Mouse (Mus musculus) ovary, adult 18-20 months (tissue): ENCODE measurements around the gene Nrip1.

ENCODE experiments used
- DNase-seq: peaks from one replicate; pipeline ENCODE4 v3.0.0; 2022; ENCODE audit warnings: low spot score, mixed read lengths

Nrip1 gene

GRCm38 (mm10) chr16:76347719-76348421 is 25.8 kb downstream of the Nrip1 start:
- DNase-seq, result no peak

- DNase-seq, result no peak
Observed at GRCm38 (mm10) chr16:76346371-76346770, 27.3 kb downstream of the Nrip1 start.

DNA sequence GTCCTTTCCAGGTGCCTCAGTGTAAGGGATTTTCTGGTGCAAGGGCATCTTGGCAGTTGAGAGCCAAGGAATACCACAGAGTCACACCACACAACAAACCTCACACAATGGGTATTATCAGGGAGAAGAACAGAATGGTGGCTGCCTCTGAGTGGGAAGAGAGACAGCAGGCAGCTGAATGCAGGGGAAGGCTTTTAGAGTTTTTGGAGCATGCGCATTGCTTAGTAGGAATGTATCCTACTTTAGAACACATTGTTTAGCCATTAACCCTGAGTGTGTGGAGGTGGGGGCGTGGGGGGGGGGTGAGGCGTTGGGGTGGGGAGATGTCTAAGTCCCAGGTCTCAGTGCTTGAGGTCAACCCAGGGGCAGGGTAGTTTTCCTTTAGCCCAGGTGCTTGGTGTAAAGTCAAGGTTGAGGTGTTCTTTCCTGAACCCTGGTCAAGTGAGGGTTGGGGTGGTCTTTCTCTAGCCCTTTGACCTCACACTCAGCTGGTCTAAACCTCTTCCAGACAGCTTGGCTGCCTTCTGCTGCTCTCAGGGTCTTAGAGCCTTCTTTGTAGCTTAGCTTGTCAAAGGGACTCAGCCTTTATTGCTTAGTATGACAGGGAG is 28.8 kb downstream of the Nrip1 start:
- no peak for DNase-seq

DNA sequence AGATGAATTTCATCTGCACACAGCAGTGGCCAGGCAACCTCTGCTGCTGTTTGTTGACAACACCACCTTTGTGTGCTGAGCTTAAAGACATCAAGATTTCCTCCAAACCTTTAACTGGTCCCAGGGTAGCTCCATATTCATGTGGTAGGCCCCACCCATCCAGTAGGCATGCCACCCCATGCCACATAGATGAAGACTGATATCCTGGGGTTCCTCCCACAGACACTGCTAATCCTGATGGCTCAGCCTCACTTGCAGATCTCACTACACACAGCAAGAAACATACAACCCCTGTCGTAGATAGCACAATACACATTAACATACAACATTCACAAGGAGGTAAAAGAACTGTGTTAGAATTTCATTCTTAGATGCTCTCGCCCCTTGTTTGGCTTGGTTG is 29.6 kb downstream of the Nrip1 start:
- no peak for DNase-seq

GRCm38 (mm10) chr16:76341636-76342035 is 32.0 kb downstream of the Nrip1 start:
- no peak for DNase-seq

DNA sequence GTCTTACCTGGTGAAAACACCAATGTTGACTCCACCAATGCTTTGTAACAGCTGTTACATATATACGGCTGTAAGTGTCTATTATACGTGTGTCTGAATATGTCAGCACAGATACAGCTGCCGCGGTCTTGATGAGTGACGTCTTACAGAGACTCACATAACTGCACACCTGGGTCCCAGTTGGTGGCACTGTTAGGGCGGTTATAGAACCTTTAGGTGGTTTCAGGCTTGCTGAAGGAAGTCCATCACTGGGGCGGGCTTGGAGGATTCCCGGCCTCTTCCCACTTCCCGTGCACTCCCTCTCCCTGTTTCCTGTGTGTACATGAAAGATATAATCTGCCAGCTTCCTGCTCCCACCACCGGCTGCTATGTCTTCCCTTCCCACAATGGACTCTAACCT is 34.4 kb downstream of the Nrip1 start:
- DNase-seq, result no peak

DNA sequence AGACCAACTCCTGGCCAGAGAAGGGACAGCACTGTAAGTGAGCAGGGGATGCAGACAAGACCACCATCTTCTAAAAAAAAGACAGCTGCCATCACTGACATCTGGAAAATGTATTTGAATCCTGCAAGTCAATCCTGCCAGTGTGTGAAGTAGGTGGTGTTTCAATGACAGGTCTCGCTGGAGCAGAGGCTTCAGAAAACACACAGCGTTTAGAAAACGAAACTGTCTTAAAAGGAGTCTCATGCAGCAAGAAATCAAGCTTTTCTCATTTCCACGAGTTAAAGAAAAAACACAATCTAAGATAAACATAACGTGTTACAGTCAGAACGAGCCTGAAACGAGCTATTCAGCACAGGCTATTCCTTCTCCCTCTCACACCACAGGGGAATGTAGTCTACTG is 36.3 kb downstream of the Nrip1 start:
- no peak for DNase-seq

DNA sequence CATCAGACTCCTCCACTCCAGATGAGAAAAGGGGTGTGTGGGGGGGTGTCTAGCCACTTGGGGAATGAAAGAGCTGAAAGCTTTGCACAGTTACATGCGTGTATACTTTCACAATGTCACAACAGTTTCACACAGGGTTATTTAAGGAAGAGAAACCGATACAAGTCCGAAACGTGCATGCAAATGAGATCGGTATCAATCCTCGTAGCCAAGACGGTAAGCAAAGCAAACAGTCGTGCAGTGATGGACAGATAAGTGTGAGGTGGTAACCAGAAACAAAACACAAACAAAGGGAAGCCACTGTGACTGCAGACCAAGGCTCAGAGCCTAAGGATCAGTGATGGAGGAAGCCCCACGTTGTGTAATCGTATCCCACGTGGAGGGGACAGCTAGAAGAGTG is 36.7 kb downstream of the Nrip1 start:
- no peak for DNase-seq

DNA sequence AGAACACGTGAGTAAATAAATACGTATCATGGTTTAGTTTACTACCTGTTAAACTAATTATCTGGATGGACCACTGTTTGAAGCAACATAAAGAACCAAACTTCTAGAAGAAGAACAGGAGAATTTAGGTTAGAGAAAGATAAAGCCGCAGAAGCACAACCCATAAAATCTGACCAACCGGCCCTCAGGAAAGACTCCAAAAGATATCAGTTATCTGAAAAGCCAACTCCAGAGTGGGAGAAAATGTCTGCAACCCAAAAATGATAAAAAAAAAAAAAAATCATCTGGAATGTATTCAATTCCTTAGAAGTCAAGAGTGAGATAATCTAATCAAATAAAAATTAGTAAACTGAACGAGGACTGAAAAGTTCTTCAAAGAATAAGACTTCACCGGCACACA is 37.7 kb downstream of the Nrip1 start:
- no peak for DNase-seq

GRCm38 (mm10) chr16:76332127-76332526 is 41.5 kb downstream of the Nrip1 start:
- no peak for DNase-seq

- DNase-seq, result no peak
Observed at GRCm38 (mm10) chr16:76331231-76331630, 42.4 kb downstream of the Nrip1 start.

- DNase-seq, result no peak
Observed at GRCm38 (mm10) chr16:76325315-76325710, 48.3 kb downstream of the Nrip1 start.

GRCm38 (mm10) chr16:76324411-76325314 is 49.0 kb downstream of the Nrip1 start:
- DNase-seq, result no peak

GRCm38 (mm10) chr16:76323594-76324307 is 49.9 kb downstream of the Nrip1 start:
- DNase-seq, result peak; percentile 80

DNA sequence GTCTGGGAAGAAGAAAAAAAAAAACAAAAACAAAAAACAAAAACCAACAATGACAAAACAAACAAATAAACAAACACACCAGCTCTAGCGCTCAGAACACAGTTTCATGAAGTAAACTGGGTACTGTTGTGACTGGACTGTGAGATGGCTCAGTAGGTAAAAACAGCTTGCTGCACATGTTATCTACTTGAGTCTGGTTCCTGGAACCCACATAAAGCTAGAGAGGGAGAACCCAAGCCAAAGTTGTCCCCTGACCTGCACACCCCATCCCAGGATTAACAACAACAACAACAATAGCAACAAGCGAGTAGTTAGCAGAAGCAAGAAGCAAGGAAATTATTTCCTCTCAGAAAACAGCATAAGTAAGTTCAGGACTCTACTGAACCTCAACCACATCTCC is 50.5 kb downstream of the Nrip1 start:
- no peak for DNase-seq

DNA sequence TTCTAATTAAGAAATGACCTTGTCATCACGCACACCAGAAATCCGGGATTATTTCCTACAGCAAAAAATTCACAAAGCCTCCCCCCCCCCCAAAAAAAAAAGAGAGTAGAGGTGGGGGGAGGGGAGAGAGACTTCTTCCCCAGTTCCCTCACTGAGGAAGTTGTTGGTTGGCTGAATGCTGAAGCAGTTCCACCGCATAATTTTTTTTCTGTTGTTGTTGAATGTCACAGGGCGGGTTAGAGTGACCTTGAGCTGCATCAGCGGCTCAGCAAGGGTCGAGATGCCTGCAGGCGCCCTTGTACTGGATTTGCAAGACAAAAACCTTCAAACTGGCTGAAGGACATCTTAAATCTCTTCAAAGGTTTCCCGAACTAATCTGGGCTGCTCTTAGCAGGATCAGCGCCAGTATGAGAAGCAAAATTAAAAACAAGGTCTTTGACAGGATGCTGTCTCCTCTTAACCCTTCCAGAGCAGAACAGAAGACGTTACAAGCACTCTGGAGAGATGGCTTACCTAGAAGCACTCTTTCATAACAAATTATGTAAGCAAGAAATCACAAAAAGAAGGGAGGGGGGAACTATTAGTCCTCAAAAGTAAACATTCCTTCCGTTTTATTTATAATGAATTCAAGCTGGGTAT is 52.0 kb downstream of the Nrip1 start:
- peak; percentile 88 for DNase-seq

DNA sequence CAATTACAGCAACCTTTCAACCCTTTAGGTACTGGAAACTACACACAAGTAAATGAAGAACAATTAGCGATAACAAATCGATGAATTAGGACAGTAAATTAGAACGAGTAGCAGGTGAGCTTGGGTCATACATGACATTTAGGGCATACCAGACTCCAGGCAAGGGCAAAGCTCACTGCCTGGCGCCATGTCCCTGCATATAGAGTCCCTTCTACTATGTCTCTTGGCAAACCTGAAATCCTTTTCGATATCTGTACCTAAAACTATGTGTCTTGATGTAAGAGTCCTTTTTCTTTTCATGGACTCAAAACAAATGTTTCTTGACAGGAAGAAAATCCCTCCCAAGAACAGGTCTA is 53.5 kb downstream of the Nrip1 start:
- DNase-seq, result no peak

DNA sequence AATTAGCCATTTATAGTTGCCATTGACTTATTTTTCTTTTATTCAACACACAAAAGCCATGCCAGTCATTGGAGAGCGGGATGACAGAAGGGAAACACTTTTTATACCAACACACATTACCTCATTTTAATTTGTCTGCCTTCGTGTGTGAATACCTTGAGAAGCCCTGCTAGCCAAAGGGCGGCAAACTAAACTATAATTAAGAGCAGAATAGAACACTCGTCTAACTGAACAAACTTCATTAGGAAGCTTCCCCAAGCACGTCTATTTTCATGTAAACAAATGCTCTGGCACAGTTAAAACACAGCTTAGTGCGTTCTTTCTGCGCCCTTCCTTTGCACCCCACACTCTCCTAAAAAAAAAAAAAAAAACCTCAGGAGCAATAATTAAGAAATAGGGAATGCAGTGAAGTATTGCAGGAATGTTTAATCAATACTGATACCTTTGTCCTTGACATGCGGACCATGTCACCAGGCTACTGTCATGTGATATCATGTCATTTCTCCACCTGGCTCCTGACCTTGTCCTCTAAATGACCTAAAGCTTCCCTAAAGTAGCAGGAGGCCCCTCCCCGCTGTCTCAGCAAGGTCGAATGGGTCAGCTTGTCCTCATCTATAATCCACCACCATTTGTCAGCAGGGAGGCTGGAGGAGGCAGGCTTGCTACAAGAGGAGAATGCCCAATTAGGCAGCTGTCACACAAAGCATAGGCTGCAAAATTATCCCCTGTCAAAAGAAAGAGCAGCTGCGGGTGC is 54.1 kb downstream of the Nrip1 start:
- peak; percentile 60 for DNase-seq

DNA sequence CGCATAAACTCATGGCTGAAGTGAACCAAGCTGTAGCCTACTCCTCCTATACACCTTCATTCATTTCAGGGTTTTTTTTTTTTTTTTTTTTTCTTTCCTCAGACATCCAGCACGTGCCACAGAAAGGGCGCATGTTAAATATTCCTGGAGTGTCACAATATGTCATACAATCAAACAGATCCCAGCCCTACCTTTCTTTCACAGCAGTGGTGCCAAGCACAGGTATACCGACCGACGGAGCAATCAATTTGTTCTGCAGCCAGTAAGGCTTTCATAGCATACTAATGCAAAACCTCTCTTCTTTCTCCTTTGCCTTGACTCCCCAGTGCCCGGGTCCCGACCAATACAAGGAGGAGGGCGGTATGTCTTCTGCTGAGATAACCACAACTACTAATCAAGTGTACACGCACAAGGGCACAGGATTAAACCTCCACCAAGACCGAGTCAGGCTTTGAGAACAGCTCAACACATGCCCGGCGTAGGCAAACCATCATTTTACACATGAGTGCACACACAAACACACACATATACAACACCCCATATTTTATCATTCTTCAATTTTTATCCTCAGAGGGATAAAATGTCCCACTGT is 55.2 kb downstream of the Nrip1 start:
- peak; percentile 40 for DNase-seq

- DNase-seq, result no peak
Observed at GRCm38 (mm10) chr16:76316940-76317822, 56.4 kb downstream of the Nrip1 start.
